Mouse (Mus musculus) left cerebral cortex, postnatal 10 days (tissue): ENCODE data around the gene Vps4a. TPM values are rescaled to one million over a fixed set of nuclear protein-coding genes. Genes with fewer than 3 reads are reported as not detected.
"Not testable (repeated sequence)": the region's sequence is repeated elsewhere in the genome, so short reads cannot be mapped to it uniquely, and the experiment has no call there.

Source experiments
- DNase-seq, 2 experiments: peaks; one replicate each; pipeline ENCODE4 v3.0.0; 2021 to 2022; ENCODE audit warnings: low spot score in 2 of 2, mixed read lengths in 1 of 2; ENCODE audit errors: extremely low spot score in 1 of 2
- intact Hi-C: fragments of 180-260 bp; cut with DNase I; formaldehyde crosslinking; loops from one replicate; pipeline ENCODE4 v1.15.1; 2025
- total RNA-seq, 2 experiments: library from RNA; stranded (reverse); gene quantifications; 2 replicates each; pipeline ENCODE4 v1.2.3; 2021

Gene Vps4a
- 100 to 1,000 TPM; 130 to 143 TPM for total RNA-seq

DNA sequence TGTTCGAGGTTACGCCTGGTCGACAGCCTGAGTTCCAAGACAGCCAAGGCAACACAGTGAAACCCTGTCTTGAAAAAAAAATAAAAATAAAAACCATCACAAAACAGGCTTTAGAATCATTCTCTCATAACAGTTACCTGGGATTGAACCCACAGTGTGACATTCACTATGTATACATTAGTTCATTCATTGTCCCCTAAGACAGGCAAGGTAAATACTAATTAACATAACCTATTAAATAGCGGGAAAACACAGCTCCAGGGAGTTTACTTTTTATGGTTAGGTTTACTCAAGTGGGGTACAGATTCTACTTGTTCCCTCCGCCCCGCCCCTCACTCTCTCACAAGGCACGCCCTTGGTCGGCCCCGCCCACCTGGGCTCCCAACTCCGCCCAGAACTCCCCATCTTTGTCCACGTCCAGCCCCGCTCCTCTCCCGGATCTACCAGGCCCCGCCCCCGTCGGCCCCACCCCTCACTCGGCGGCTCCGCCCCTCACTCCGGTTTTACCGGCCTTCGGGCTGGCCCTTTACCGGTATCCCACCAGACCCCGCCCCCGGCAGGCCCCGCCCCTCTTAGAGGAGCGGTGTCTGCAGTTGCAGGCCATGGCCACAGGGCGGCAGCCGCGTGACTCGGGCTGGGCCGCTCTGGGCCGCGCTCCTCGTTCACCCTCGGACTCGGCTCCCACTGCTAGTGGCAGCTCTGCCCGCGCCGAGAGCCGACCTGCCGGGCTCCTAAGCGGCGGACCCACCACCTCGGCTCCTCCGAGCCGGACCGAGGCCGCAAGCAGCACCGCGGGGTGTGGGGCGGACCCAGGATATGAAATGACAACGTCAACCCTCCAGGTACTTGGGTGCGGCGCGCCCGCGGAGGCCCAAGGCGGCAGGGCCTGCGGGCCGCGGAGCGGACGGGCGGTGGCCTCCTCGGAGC, at the start of gene Vps4a:
TSS of gene Vps4a (plus strand) at position 573 of the 927 bp plus-strand sequence.
- intact Hi-C loops, result no loop called here
- DNase-seq, result peak; percentile 91 to 95

GRCm38 (mm10) chr8:106985404-106985821, 45.6 kb upstream of the Vps4a start:
- DNase-seq, result peak in 1 of 2 experiments; percentile 13
- intact Hi-C loops, result no loop called here

DNA sequence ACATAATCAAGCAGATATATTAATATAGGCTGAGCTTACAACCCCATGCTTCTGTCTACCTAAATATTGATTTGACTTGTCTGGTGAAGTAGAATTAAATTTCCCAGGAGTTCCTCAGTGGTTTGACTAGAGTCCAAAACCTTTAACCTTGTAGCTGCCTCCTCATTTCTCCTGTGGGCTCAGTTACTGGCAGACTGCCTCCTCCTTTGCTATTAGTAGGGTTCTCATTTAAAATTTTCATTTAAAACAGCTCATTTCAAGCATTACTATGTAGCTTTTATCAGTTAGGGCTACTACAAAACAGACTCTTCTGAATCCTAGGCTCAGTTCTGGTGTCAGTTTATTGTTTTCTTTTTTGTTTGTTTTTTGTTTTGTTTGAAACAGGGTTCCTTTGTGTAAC, 45.1 kb upstream of the Vps4a start:
- intact Hi-C loops, result no loop called here
- DNase-seq, result no peak

GRCm38 (mm10) chr8:106987557-106987956, 43.5 kb upstream of the Vps4a start:
- intact Hi-C loops, result no loop called here
- DNase-seq, result no peak

- DNase-seq, result no peak
These were observed 39.6 kb upstream of the Vps4a start for GRCm38 (mm10) chr8:106991393-106991792.

GRCm38 (mm10) chr8:106996339-106996738, 34.7 kb upstream of the Vps4a start:
- DNase-seq, intact Hi-C loops: not testable (repeated sequence)

More at GRCm38 (mm10) chr8:106991393-106991792, 39.6 kb upstream of the Vps4a start:
- intact Hi-C loops, result no loop called here

GRCm38 (mm10) chr8:106997416-106997815, 33.6 kb upstream of the Vps4a start:
- no peak for DNase-seq
- intact Hi-C loops, result no loop called here

GRCm38 (mm10) chr8:106999068-106999467, 32.0 kb upstream of the Vps4a start:
- peak in 1 of 2 experiments; percentile 31 for DNase-seq
- intact Hi-C loops, result no loop called here

GRCm38 (mm10) chr8:107002532-107002931, 28.5 kb upstream of the Vps4a start:
- DNase-seq, result peak; percentile 85 to 92
- intact Hi-C loops, result loop anchor here (5.0 kb wide), 4 partner anchors 65 to 305 kb away; partner anchors contain the start of gene Sntb2

DNA sequence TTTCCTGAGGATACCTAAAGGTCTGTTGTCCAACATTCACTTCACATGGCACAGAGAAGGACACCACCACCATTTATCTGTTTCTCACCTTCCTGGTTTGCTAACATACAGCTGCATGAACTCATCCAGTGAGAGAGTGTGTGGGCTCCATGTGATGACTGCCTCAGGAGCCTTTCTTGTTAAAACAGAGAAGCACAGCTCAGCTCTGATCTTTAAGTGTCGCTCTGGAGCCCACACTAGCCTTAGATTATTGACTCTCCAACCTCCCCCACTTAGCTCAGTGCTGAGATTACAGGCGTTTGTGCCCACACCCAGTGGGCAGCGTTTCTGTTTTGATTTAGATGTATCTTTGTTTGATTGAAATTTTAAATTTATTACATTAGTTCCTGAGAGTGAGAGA, 23.2 kb upstream of the Vps4a start:
- DNase-seq, result no peak
- intact Hi-C loops, result no loop called here

DNA sequence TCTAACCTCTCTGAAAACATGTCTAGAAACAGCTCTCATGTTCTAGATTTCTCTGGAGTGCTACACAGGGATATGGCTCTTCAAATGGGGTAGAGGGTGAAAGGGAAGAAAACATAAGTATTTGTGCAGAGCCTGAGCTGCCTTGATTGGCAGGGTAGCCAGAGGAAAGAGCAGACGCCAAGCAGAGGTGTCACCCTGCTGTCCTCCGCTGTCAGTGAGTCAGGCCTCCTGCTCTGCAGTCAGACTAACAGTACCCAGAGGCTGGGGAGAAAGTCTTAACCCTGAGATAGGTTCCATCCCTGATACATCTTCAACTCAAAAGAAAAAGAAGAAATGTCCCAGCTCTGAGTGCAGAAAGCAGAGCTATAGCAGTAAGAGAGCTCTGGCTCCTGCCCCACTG, 18.4 kb upstream of the Vps4a start:
- intact Hi-C loops, result no loop called here
- no peak for DNase-seq

- intact Hi-C loops, result no loop called here
- DNase-seq, result no peak
These were observed 16.1 kb upstream of the Vps4a start for GRCm38 (mm10) chr8:107014915-107015314.

- DNase-seq, result no peak
- intact Hi-C loops, result no loop called here
These were observed 7.5 kb upstream of the Vps4a start for GRCm38 (mm10) chr8:107023479-107023878.

GRCm38 (mm10) chr8:107029310-107029709, 1.7 kb upstream of the Vps4a start:
- no peak for DNase-seq
- intact Hi-C loops, result no loop called here

GRCm38 (mm10) chr8:107030058-107030457, 964 bp upstream of the Vps4a start:
- intact Hi-C loops, result no loop called here
- no peak for DNase-seq

- no peak for DNase-seq
- intact Hi-C loops, result no loop called here
These were observed 612 bp downstream of the Vps4a start for GRCm38 (mm10) chr8:107031577-107032090.

GRCm38 (mm10) chr8:107033609-107034008, 2.6 kb downstream of the Vps4a start:
- intact Hi-C loops, DNase-seq: not testable (repeated sequence)

DNA sequence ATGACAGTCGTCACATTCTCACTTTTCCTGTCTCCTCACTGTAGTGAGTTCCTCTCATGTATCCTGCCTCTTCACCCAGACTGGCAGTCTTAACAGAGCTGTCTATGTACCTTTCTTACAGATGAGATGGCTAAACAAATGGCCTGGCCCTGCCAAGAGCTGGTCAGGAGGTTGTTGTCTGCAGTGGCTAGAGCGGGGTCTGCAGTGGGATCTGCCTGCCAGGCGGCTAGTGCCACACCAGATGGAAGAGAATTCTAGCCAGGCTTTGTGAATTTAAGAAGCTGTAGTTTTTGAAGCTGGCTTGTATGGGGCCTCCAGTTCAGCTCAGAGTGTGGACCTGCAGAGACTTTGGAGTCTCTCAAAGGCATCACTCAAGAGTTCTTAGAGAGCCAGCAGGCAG, 4.6 kb downstream of the Vps4a start:
- intact Hi-C loops, result no loop called here
- DNase-seq, result no peak

DNA sequence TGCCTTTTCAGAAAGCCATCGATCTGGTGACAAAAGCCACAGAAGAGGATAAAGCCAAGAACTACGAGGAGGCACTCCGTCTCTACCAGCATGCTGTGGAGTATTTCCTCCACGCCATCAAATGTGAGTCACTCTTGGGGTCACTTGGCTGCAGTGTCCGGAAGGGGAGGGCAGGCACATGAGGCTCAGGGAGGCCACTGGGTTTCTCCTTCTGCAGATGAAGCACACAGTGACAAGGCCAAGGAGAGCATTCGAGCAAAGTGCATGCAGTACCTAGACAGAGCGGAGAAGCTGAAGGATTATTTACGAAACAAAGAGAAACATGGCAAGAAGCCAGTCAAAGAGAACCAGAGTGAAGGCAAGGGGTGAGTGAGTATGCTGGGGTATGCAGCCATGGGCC, 5.6 kb downstream of the Vps4a start:
- intact Hi-C loops, result no loop called here
- no peak for DNase-seq

- DNase-seq, result no peak
- intact Hi-C loops, result no loop called here
These were observed 9.6 kb downstream of the Vps4a start for GRCm38 (mm10) chr8:107040632-107041031.
